Mouse (Mus musculus): ENCODE results near the gene Upk2.

Gene Upk2

GRCm38 (mm10) chr9:44454891-44455220 lies at the start of gene Upk2:
TSS of gene Upk2 (minus strand) at chr9:44454976.
- DNase-seq (ENCODE audit: low read depth, low spot score): no peak

- DNase-seq (ENCODE audit: low read depth, low spot score): no peak
Observed at GRCm38 (mm10) chr9:44502006-44502405, 47.2 kb upstream of the Upk2 start.

GRCm38 (mm10) chr9:44501206-44501879 lies 46.6 kb upstream of the Upk2 start:
- no peak for DNase-seq (ENCODE audit: low read depth, low spot score)

- no peak for DNase-seq (ENCODE audit: low read depth, low spot score)
Observed at GRCm38 (mm10) chr9:44500638-44501175, 45.9 kb upstream of the Upk2 start.

- DNase-seq (ENCODE audit: low read depth, low spot score): no peak
Observed at GRCm38 (mm10) chr9:44500163-44500533, 45.4 kb upstream of the Upk2 start.

GRCm38 (mm10) chr9:44499356-44500162 lies 44.8 kb upstream of the Upk2 start:
- no peak for DNase-seq (ENCODE audit: low read depth, low spot score)

- DNase-seq (ENCODE audit: low read depth, low spot score): no peak
Observed at GRCm38 (mm10) chr9:44498421-44499355, 43.9 kb upstream of the Upk2 start.

GRCm38 (mm10) chr9:44497624-44498377 lies 43.0 kb upstream of the Upk2 start:
- DNase-seq (ENCODE audit: low read depth, low spot score): no peak

GRCm38 (mm10) chr9:44496803-44497461 lies 42.2 kb upstream of the Upk2 start:
- DNase-seq (ENCODE audit: low read depth, low spot score): no peak

GRCm38 (mm10) chr9:44495810-44496344 lies 41.1 kb upstream of the Upk2 start:
- DNase-seq (ENCODE audit: low read depth, low spot score): no peak

- no peak for DNase-seq (ENCODE audit: low read depth, low spot score)
Observed at GRCm38 (mm10) chr9:44494863-44495809, 40.4 kb upstream of the Upk2 start.

GRCm38 (mm10) chr9:44494261-44494862 lies 39.6 kb upstream of the Upk2 start:
- DNase-seq (ENCODE audit: low read depth, low spot score): no peak

- no peak for DNase-seq (ENCODE audit: low read depth, low spot score)
Observed at GRCm38 (mm10) chr9:44492631-44493461, 38.1 kb upstream of the Upk2 start.

- no peak for DNase-seq (ENCODE audit: low read depth, low spot score)
Observed at GRCm38 (mm10) chr9:44491351-44491750, 36.6 kb upstream of the Upk2 start.

- no peak for DNase-seq (ENCODE audit: low read depth, low spot score)
Observed at GRCm38 (mm10) chr9:44490086-44490967, 35.6 kb upstream of the Upk2 start.

GRCm38 (mm10) chr9:44489651-44490085 lies 34.9 kb upstream of the Upk2 start:
- DNase-seq (ENCODE audit: low read depth, low spot score): no peak
